Mouse (Mus musculus) neural tube, embryonic 11.5 days (tissue): ENCODE measurements around the gene Nfya. TPM values are rescaled to one million over a fixed set of nuclear protein-coding genes. Genes with fewer than 3 reads are reported as not detected.

Experiments
- ATAC-seq: fragments of 200-750 bp; cut with Nextera tagmentation; 2 replicates; pipeline ENCODE4 v1.8.0; 2017; ENCODE audit warnings: moderate number of reproducible peaks, mild to moderate bottlenecking, moderate TSS enrichment, moderate library complexity; ENCODE audit not compliant: insufficient read depth, low FRiP score, low TSS enrichment
- DNase-seq: peaks from one replicate; pipeline ENCODE4 v3.0.0-alpha.2; 2015; ENCODE audit warnings: low spot score
- H3K27ac ChIP-seq: fragments of 300-500 bp; sonication (generic); 2 replicates; pipeline ENCODE4 v1.5.1; 2014; ENCODE audit warnings: low read depth, mild to moderate bottlenecking, low read length
- H3K27me3 ChIP-seq: fragments of 300-500 bp; sonication (generic); 2 replicates; pipeline ENCODE4 v1.6.1; 2014; ENCODE audit warnings: mild to moderate bottlenecking, low read length, mixed read lengths; ENCODE audit not compliant: control insufficient read depth, insufficient read depth
- H3K36me3 ChIP-seq: fragments of 300-500 bp; sonication (generic); 2 replicates; pipeline ENCODE4 v1.6.1; 2014; ENCODE audit warnings: mild to moderate bottlenecking, low read length, moderate library complexity, mixed read lengths; ENCODE audit not compliant: control insufficient read depth, insufficient read depth
- H3K4me1 ChIP-seq: fragments of 300-500 bp; sonication (generic); 2 replicates; pipeline ENCODE4 v1.6.1; 2014; ENCODE audit warnings: low read length, mixed read lengths; ENCODE audit not compliant: control insufficient read depth, insufficient read depth
- H3K4me2 ChIP-seq: fragments of 300-500 bp; sonication (generic); 2 replicates; pipeline ENCODE4 v1.6.1; 2014; ENCODE audit warnings: low read depth, mild to moderate bottlenecking, moderate library complexity
- H3K4me3 ChIP-seq: fragments of 300-500 bp; sonication (generic); 2 replicates; pipeline ENCODE4 v1.5.1; 2014; ENCODE audit warnings: low read depth, low read length
- H3K9ac ChIP-seq: fragments of 300-500 bp; sonication (generic); 2 replicates; pipeline ENCODE4 v1.6.1; 2014; ENCODE audit warnings: mild to moderate bottlenecking, low read length
- H3K9me3 ChIP-seq: fragments of 300-500 bp; sonication (generic); 2 replicates; pipeline ENCODE4 v1.6.1; 2016; ENCODE audit warnings: low read length; ENCODE audit not compliant: control insufficient read depth
- WGBS: fragments of 180-500 bp; shearing (Covaris S2); extraction: QIAGEN DNeasy Blood & Tissue Kit; methylation state at CpG from one replicate; pipeline ENCODE4 v1.1.7; 2014; 5-methylcytosine and 5-hydroxymethylcytosine counted together
- polyA plus RNA-seq: library from polyadenylated mRNA; unstranded; fragments of >200 nt; fragmentation: Nextera tagmentation; extraction: Ambion mirVana; gene quantifications from 2 replicates; pipeline ENCODE4 v1.2.1, GENCODE M21; 2014

Gene Nfya
- polyA plus RNA-seq, 1 experiment from 2014 or later, result 27.8 TPM

GRCm38 (mm10) chr17:48424237-48424636 lies 14.5 kb upstream of the Nfya start:
- H3K9ac ChIP-seq, result no peak overlapping the region
- no peak overlapping the region for H3K4me3 ChIP-seq
- no peaks in the 10 kb centered on the region for H3K36me3 ChIP-seq
- peaks cover 4% of the 10 kb centered on the region; the same call in 1 of the 2 replicates for H3K4me1 ChIP-seq
- H3K27ac ChIP-seq, result no peak overlapping the region
- no peak for ATAC-seq
- DNase-seq, result no peak
- WGBS, result 88% methylated on average over 9 of the region's 9 CpGs
- H3K27me3 ChIP-seq, result no peaks in the 10 kb centered on the region
- H3K4me2 ChIP-seq, result no peak overlapping the region
- no peaks in the 10 kb centered on the region for H3K9me3 ChIP-seq

- 56% methylated on average over 2 of the region's 2 CpGs for WGBS
- Histone ChIP-seq H3K4me3 (no peak overlapping the region), H3K9me3 (no peaks in the 10 kb centered on the region), H3K27me3 (no peaks in the 10 kb centered on the region), H3K9ac (no peak overlapping the region), H3K4me2 (no peak overlapping the region), H3K36me3 (no peaks in the 10 kb centered on the region; the same call in 1 of the 2 replicates), H3K4me1 (no peaks in the 10 kb centered on the region), H3K27ac (no peak overlapping the region)
- DNase-seq, result no peak
- ATAC-seq, result no peak
These were observed 9.9 kb upstream of the Nfya start for GRCm38 (mm10) chr17:48419571-48419970.

GRCm38 (mm10) chr17:48418781-48419180 lies 9.1 kb upstream of the Nfya start:
- Histone ChIP-seq H3K4me3 (no peak overlapping the region), H3K9ac (no peak overlapping the region), H3K36me3 (no peaks in the 10 kb centered on the region; the same call in 1 of the 2 replicates), H3K9me3 (no peaks in the 10 kb centered on the region), H3K27me3 (no peaks in the 10 kb centered on the region), H3K4me1 (no peaks in the 10 kb centered on the region), H3K27ac (no peak overlapping the region), H3K4me2 (no peak overlapping the region)
- WGBS, result 90% methylated on average over 1 of the region's 1 CpGs
- ATAC-seq (no peak), DNase-seq (no peak)

DNA sequence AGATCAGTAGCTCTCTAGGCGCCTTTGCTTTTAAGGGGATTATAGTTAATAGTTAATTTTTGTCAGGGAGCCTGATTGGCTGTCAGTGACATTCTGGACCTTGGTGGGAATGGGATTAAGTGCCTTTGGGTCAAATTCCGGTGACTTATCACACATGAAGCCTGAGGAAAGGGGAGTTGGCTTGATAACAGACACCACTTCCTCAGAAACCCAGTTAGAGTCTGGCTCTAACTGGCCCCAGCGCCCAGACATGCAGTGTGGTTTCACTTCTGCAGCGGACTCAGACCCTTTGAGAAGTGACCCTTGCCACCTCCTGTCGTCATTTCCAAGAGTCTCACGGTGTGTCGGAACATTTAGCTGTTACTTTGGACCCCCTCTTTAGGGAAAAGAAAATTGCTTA lies 8.5 kb upstream of the Nfya start:
- Histone ChIP-seq H3K4me3 (no peak overlapping the region), H3K36me3 (no peaks in the 10 kb centered on the region; the same call in 1 of the 2 replicates), H3K27ac (no peak overlapping the region), H3K27me3 (no peaks in the 10 kb centered on the region), H3K9me3 (no peaks in the 10 kb centered on the region), H3K4me2 (no peak overlapping the region), H3K4me1 (no peaks in the 10 kb centered on the region), H3K9ac (no peak overlapping the region)
- DNase-seq (no peak), ATAC-seq (no peak)
- WGBS, result 84% methylated on average over 7 of the region's 7 CpGs

DNA sequence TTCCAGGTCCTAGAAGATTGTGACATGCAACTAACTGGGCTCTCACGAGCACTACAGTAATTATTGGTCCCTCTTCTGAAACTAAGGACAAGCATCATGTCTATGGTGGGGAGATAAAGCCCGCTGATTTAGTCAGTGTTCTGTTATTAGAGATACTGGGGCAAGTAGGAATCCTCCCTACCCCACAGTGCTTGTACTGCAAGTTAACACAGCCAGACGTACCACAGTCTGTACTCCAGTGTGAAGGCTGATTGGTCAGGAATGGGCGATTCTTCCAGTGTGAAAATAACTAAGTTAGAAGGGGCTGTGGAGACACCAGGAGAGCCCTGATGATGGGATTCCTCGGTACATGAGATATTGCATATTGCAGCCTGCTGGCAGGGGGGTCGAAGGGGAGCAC lies 7.8 kb upstream of the Nfya start:
- 96% methylated on average over 6 of the region's 6 CpGs for WGBS
- Histone ChIP-seq H3K36me3 (no peaks in the 10 kb centered on the region; the same call in 1 of the 2 replicates), H3K4me1 (no peaks in the 10 kb centered on the region), H3K9me3 (no peaks in the 10 kb centered on the region), H3K27ac (no peak overlapping the region), H3K4me3 (no peak overlapping the region), H3K4me2 (no peak overlapping the region), H3K27me3 (no peaks in the 10 kb centered on the region), H3K9ac (no peak overlapping the region)
- no peak for ATAC-seq
- no peak for DNase-seq

- no peaks in the 10 kb centered on the region; the same call in 1 of the 2 replicates for H3K36me3 ChIP-seq
- H3K27ac ChIP-seq, result no peak overlapping the region
- no peak overlapping the region for H3K4me3 ChIP-seq
- H3K4me1 ChIP-seq, result 0 out of 2 replicates have a peak, but pooled peaks cover under 1% of the 10 kb centered on the region
- no peak for ATAC-seq
- H3K9me3 ChIP-seq, result no peaks in the 10 kb centered on the region
- H3K4me2 ChIP-seq, result no peak overlapping the region
- no peak overlapping the region for H3K9ac ChIP-seq
- H3K27me3 ChIP-seq, result no peaks in the 10 kb centered on the region
- peak; percentile 61 for DNase-seq
- 91% methylated on average over 14 of the region's 14 CpGs for WGBS
These were observed 6.9 kb upstream of the Nfya start for GRCm38 (mm10) chr17:48416425-48417195.

DNA sequence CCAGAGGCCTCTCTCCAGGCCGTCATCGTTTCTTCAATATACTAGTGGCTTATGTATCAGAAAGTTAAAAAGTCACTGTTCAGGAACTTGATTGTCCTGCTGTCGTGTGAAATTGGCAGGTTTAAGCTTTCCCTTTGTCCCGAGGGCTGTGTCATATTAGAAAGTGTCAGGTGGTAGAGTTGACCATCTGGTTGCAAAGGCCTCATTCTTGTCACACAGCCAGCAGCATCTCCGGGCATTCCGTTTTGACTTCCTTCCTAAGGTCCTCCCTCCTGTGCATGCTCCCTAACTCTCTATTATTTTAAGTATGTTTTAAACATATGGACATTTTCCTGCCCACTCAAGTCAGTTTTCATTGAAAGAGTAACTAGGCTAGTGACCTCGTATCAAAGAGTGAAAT lies 6.3 kb upstream of the Nfya start:
- H3K36me3 ChIP-seq, result no peaks in the 10 kb centered on the region; the same call in 1 of the 2 replicates
- H3K4me1 ChIP-seq, result 0 out of 2 replicates have a peak, but pooled peaks cover 4% of the 10 kb centered on the region
- H3K4me3 ChIP-seq, result no peak overlapping the region
- no peak for DNase-seq
- H3K4me2 ChIP-seq, result no peak overlapping the region
- no peak for ATAC-seq
- no peak overlapping the region for H3K9ac ChIP-seq
- WGBS, result 83% methylated on average over 7 of the region's 7 CpGs
- H3K27ac ChIP-seq, result no peak overlapping the region
- H3K9me3 ChIP-seq, result no peaks in the 10 kb centered on the region
- no peaks in the 10 kb centered on the region for H3K27me3 ChIP-seq

DNA sequence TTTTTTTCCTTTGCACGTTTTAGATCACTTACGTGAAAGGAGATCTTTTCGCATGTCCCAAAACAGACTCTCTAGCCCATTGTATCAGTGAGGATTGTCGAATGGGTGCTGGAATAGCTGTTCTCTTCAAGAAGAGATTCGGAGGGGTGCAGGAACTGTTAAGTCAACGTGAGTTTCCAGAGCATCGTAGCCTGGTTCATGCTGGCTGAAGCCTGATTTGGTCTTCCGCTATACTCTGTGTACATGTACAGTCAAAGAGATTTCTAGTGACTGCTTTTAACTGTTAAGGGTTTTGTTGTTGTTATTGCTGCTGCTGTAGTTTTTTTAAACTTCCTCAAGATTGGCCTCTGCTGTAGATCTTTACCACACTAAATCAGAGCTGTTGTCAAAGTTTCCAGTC lies 1.5 kb upstream of the Nfya start:
- H3K9ac ChIP-seq, result peak overlapping the region; percentile 87
- no peaks in the 10 kb centered on the region for H3K27me3 ChIP-seq
- ATAC-seq, result no peak
- H3K27ac ChIP-seq, result no peak overlapping the region
- peak overlapping the region; percentile 93 for H3K4me3 ChIP-seq
- WGBS, result 77% methylated on average over 8 of the region's 8 CpGs
- no peaks in the 10 kb centered on the region for H3K9me3 ChIP-seq
- peak overlapping the region; percentile 50 for H3K4me2 ChIP-seq
- no peak for DNase-seq
- H3K4me1 ChIP-seq, result peaks cover 12% of the 10 kb centered on the region
- H3K36me3 ChIP-seq, result no peaks in the 10 kb centered on the region; the same call in 1 of the 2 replicates

GRCm38 (mm10) chr17:48410299-48410785 lies 636 bp upstream of the Nfya start:
- Histone ChIP-seq H3K4me2 (peak overlapping the region; percentile 50), H3K27ac (peak overlapping the region; percentile 100), H3K4me1 (peaks cover 12% of the 10 kb centered on the region), H3K9me3 (no peaks in the 10 kb centered on the region), H3K4me3 (peak overlapping the region; percentile 93), H3K27me3 (no peaks in the 10 kb centered on the region), H3K36me3 (no peaks in the 10 kb centered on the region; the same call in 1 of the 2 replicates), H3K9ac (peak overlapping the region; percentile 87)
- no peak for DNase-seq
- WGBS, result 0% methylated on average over 13 of the region's 13 CpGs
- peak; percentile 15 for ATAC-seq
